Mouse (Mus musculus): ENCODE results near the gene Inhbe. TPM values are rescaled to one million over a fixed set of nuclear protein-coding genes. Genes with fewer than 3 reads are reported as not detected.
A peak's percentile ranks its signal among the peaks of the same experiment; 100 is the strongest.

Gene Inhbe
- total RNA-seq (2021), result not detected
- long read RNA-seq, experiment 1, result 0 reads
- long read RNA-seq, experiment 2, result 0 reads

- no peak for DNase-seq
- intact Hi-C loops (cut with DNase I), result no loop called here
These were observed at the start of gene Inhbe for GRCm38 (mm10) chr10:127353909-127354895. Gene Inhbe, minus strand, starts transcription at chr10:127354411.

- DNase-seq, result no peak
- intact Hi-C loops (cut with DNase I), result no loop called here
These were observed 37.6 kb upstream of the Inhbe start for GRCm38 (mm10) chr10:127391774-127392173.

GRCm38 (mm10) chr10:127381743-127382134, 27.5 kb upstream of the Inhbe start:
- intact Hi-C loops (cut with DNase I), result no loop called here
- no peak for DNase-seq

GRCm38 (mm10) chr10:127380767-127381742, 26.8 kb upstream of the Inhbe start:
- intact Hi-C loops (cut with DNase I), result no loop called here

GRCm38 (mm10) chr10:127380251-127380691, 26.1 kb upstream of the Inhbe start, which contains the start of gene R3hdm2:
Gene R3hdm2, plus strand, starts transcription at chr10:127380327.
- intact Hi-C loops (cut with DNase I), result no loop called here

More at GRCm38 (mm10) chr10:127380767-127381742, 26.8 kb upstream of the Inhbe start:
- DNase-seq, result peak; percentile 43 to 47

GRCm38 (mm10) chr10:127379654-127380053, 25.4 kb upstream of the Inhbe start:
- intact Hi-C loops (cut with DNase I), result no loop called here
- DNase-seq, result no peak

More at GRCm38 (mm10) chr10:127380251-127380691, 26.1 kb upstream of the Inhbe start, which contains the start of gene R3hdm2:
- peak; percentile 83 to 85 for DNase-seq

- intact Hi-C loops (cut with DNase I), result no loop called here
- no peak for DNase-seq
These were observed 23.5 kb upstream of the Inhbe start for GRCm38 (mm10) chr10:127377700-127378099.

- intact Hi-C loops (cut with DNase I), result no loop called here
- no peak for DNase-seq
These were observed 16.8 kb upstream of the Inhbe start for GRCm38 (mm10) chr10:127371023-127371422.

GRCm38 (mm10) chr10:127369834-127370820, 15.9 kb upstream of the Inhbe start, which contains the start of gene Inhbc:
Gene Inhbc, minus strand, starts transcription at chr10:127370431.
- intact Hi-C loops (cut with DNase I), result no loop called here
- DNase-seq, result no peak

GRCm38 (mm10) chr10:127368273-127368672, 14.1 kb upstream of the Inhbe start:
- no peak for DNase-seq
- intact Hi-C loops (cut with DNase I), result no loop called here

GRCm38 (mm10) chr10:127367116-127367515, 12.9 kb upstream of the Inhbe start:
- intact Hi-C loops (cut with DNase I), result no loop called here
- DNase-seq, result no peak

- DNase-seq, result no peak
- intact Hi-C loops (cut with DNase I), result no loop called here
These were observed 6.5 kb upstream of the Inhbe start for GRCm38 (mm10) chr10:127360714-127361113.

GRCm38 (mm10) chr10:127355336-127355735, 1.1 kb upstream of the Inhbe start:
- intact Hi-C loops (cut with DNase I), result no loop called here
- DNase-seq, result no peak

GRCm38 (mm10) chr10:127352766-127353165, 1.4 kb downstream of the Inhbe start:
- DNase-seq, result no peak
- intact Hi-C loops (cut with DNase I), result no loop called here

GRCm38 (mm10) chr10:127352187-127352586, 2.0 kb downstream of the Inhbe start:
- no peak for DNase-seq
- intact Hi-C loops (cut with DNase I), result no loop called here

GRCm38 (mm10) chr10:127351719-127352118, 2.5 kb downstream of the Inhbe start:
- DNase-seq, result no peak
- intact Hi-C loops (cut with DNase I), result loop anchor here (2.0 kb wide), 1 partner anchor 103 kb away; no protein-coding TSS in a partner anchor

- intact Hi-C loops (cut with DNase I), result loop anchor here (2.0 kb wide), 1 partner anchor 104 kb away; no protein-coding TSS in a partner anchor
These were observed 3.0 kb downstream of the Inhbe start for GRCm38 (mm10) chr10:127351285-127351595.

GRCm38 (mm10) chr10:127350594-127351284, 3.5 kb downstream of the Inhbe start:
- intact Hi-C loops (cut with DNase I), result loop anchor here (2.0 kb wide), 1 partner anchor 104 kb away; no protein-coding TSS in a partner anchor
- DNase-seq, result peak in 1 of 2 experiments; percentile 50

More at GRCm38 (mm10) chr10:127351285-127351595, 3.0 kb downstream of the Inhbe start:
- no peak for DNase-seq
